Mouse (Mus musculus) thymus, adult 2 months (tissue): ENCODE data around the gene Lmntd2. TPM values are rescaled to one million over a fixed set of nuclear protein-coding genes. Genes with fewer than 3 reads are reported as not detected.

ENCODE experiments used
- DNase-seq: peaks from one replicate; pipeline ENCODE4 v3.0.0; 2021
- H3K27ac ChIP-seq: fragments of 200-500 bp; 2 replicates; pipeline ENCODE4 v1.5.1; 2012; ENCODE audit warnings: low read length, control low read depth; ENCODE audit not compliant: control insufficient read depth, insufficient read depth
- H3K27me3 ChIP-seq: fragments of 200-500 bp; 2 replicates; pipeline ENCODE4 v1.6.1; 2012; ENCODE audit warnings: mild to moderate bottlenecking, low read length, moderate library complexity, mixed read lengths; ENCODE audit not compliant: control insufficient read depth, insufficient read depth
- H3K36me3 ChIP-seq: fragments of 200-500 bp; 2 replicates; pipeline ENCODE4 v1.6.1; 2012; ENCODE audit warnings: mild to moderate bottlenecking, low read length, moderate library complexity; ENCODE audit not compliant: control insufficient read depth, insufficient read depth
- H3K4me1 ChIP-seq: fragments of 200-500 bp; replicated peaks from 2 replicates; pipeline ENCODE4 v1.6.1; 2012; ENCODE audit warnings: low read length; ENCODE audit not compliant: control insufficient read depth, insufficient read depth
- H3K4me3 ChIP-seq: fragments of 200-500 bp; 2 replicates; pipeline ENCODE4 v1.5.1; 2012; ENCODE audit warnings: mild to moderate bottlenecking, low read length, control low read depth, moderate library complexity; ENCODE audit not compliant: control insufficient read depth, insufficient read depth
- CTCF ChIP-seq: fragments of 200-500 bp; IDR thresholded peaks from 2 replicates; pipeline ENCODE4 v1.5.1; 2012; ENCODE audit warnings: mild to moderate bottlenecking, control low read depth, low read length, moderate library complexity, borderline replicate concordance; ENCODE audit not compliant: control insufficient read depth, poor library complexity, insufficient read depth; ENCODE audit errors: extremely low read depth
- POLR2A ChIP-seq: fragments of 200-500 bp; IDR thresholded peaks from 2 replicates; pipeline ENCODE4 v1.6.1; 2012; ENCODE audit warnings: mild to moderate bottlenecking, low read length, control low read depth, moderate library complexity; ENCODE audit not compliant: control insufficient read depth, poor library complexity, insufficient read depth; ENCODE audit errors: extremely low read depth
- WGBS: fragments of 180-500 bp; shearing (Covaris S2); methylation state at CpG from one replicate; pipeline ENCODE4 v1.1.7; 2018; 5-methylcytosine and 5-hydroxymethylcytosine counted together
- polyA plus RNA-seq: library from polyadenylated mRNA; depleted of rRNA; stranded (reverse); fragments of >200 nt; gene quantifications from 2 replicates; pipeline ENCODE4 v1.2.3, GENCODE M21; 2012; rRNA removed

The Lmntd2 gene
- polyA plus RNA-seq, 1 experiment, result 5.5 TPM

- peak; percentile 43 for DNase-seq
- peaks cover 22% of the 10 kb centered on the region for H3K4me1 ChIP-seq
- TF ChIP-seq CTCF, result no peak
- no peak for TF ChIP-seq POLR2A
These were observed 45.3 kb downstream of the Lmntd2 start for GRCm38 (mm10) chr7:141168518-141168953.

DNA sequence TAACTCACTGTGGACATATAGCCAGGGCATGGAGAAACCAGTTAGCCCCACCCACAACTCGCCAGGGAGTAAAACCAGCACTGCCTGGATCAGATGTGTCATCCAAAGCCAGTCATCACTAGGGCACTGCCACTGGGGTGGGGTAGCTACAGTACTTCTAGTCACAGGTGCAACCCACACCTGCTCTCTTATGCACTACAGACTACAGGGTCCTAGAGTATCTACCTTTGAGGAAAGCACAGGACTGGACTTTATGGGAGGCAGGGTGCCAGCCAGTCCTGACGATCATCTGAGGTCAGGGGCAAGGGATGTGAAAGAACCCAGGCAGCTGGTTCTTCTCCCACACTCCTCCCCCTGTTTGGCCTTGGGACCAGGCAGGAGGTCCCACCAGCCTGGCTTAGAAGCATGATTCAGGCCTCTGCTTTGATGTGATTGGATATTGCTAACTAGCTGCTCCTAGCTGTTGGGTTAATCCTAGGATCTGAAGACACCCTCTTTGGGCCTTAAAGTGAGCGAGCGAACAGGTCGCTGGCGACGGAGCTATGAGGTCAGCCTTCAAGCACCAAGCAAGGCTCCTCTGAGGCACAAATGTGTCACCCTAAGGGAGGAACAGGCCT is 45.9 kb downstream of the Lmntd2 start:
- Histone ChIP-seq H3K4me1 (peaks cover 17% of the 10 kb centered on the region), H3K36me3 (peaks cover 4% of the 10 kb centered on the region; the same call in 1 of the 2 replicates), H3K27me3 (no peaks in the 10 kb centered on the region), H3K27ac (no peak overlapping the region), H3K4me3 (peak overlapping the region; percentile 35)
- TF ChIP-seq CTCF (no peak), POLR2A (no peak)
- no peak for DNase-seq
- 25% methylated on average over 7 of the region's 7 CpGs for WGBS

More at GRCm38 (mm10) chr7:141168518-141168953, 45.3 kb downstream of the Lmntd2 start:
- Histone ChIP-seq H3K36me3 (peaks cover 1% of the 10 kb centered on the region; the same call in 1 of the 2 replicates), H3K4me3 (peak overlapping the region; percentile 35), H3K27ac (no peak overlapping the region; the same call in 1 of the 2 replicates), H3K27me3 (no peaks in the 10 kb centered on the region)
- whole genome bisulfite sequencing, result 3% methylated on average over 22 of the region's 22 CpGs

DNA sequence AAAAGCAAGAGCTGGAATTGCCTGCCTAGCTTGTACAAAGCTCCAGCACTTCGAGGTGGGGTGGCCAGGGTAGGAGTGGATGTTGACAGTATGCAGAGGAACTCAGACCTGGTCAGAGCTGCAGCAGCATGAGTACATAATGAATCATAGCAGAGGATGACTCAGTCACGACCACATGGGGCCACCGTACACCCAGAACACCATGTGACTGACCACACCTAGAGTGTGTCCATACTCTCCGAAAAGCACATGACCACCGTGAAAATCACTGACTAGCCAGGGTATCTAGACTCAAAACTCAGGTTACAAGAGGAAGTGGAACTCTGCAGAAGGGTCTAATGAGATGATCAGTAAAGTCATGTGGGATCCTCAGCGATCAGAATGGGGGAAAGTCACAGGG is 49.0 kb downstream of the Lmntd2 start:
- DNase-seq, result no peak
- no peak for TF ChIP-seq POLR2A
- no peak for TF ChIP-seq CTCF
- Histone ChIP-seq H3K36me3 (peaks cover 26% of the 10 kb centered on the region), H3K4me1 (peaks cover 14% of the 10 kb centered on the region), H3K27me3 (no peaks in the 10 kb centered on the region), H3K27ac (no peak overlapping the region), H3K4me3 (no peak overlapping the region)
- 88% methylated on average over 6 of the region's 6 CpGs for WGBS

DNA sequence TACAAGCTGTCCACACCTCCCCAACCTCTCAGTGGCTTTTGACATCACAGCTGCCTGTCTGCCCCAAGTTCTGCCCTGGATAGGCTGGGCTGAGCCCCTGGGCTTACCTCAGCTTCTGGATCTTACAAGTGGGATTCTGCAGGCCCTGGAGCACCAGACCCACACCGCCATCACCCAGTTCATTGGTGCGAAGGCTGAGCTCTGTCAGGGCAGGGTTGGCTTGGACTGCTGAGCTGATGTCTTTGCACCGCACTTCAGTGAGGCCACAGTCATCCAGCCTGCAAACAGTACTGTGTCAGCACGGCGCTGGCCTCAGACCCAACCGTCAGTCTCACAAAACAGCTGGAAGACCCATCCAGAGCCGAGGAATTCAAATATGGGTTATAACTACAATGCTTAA is 49.5 kb downstream of the Lmntd2 start:
- H3K36me3 ChIP-seq, result peaks cover 26% of the 10 kb centered on the region
- H3K4me3 ChIP-seq, result no peak overlapping the region
- H3K27ac ChIP-seq, result no peak overlapping the region
- no peaks in the 10 kb centered on the region for H3K27me3 ChIP-seq
- peaks cover 14% of the 10 kb centered on the region for H3K4me1 ChIP-seq
- WGBS, result 97% methylated on average over 7 of the region's 7 CpGs
- TF ChIP-seq POLR2A, result no peak
- no peak for TF ChIP-seq CTCF
- DNase-seq, result no peak

Other genes starting within 250 kb of the Lmntd2 start
- 39.0 and 60.9 TPM in 2 replicates for gene Ifitm1, start 246.9 kb downstream of the Lmntd2 start, polyA plus RNA-seq
- gene Ifitm3, start 203.3 kb downstream of the Lmntd2 start, polyA plus RNA-seq, result 309 and 397 TPM in 2 replicates
- 4.7 and 5.9 TPM in 2 replicates for gene Ifitm6, start 196.2 kb downstream of the Lmntd2 start, polyA plus RNA-seq
- gene Gm17387, start 184.9 kb downstream of the Lmntd2 start, polyA plus RNA-seq, result not detected in 2 replicates
- gene B4galnt4, start 153.0 kb downstream of the Lmntd2 start, polyA plus RNA-seq, result 1.4 and 1.6 TPM in 2 replicates
- gene Pkp3, start 135.9 kb downstream of the Lmntd2 start, polyA plus RNA-seq, result 46.8 and 49.9 TPM in 2 replicates
- 62.4 and 67.3 TPM in 2 replicates for gene Sigirr, start 113.5 kb downstream of the Lmntd2 start, polyA plus RNA-seq
- gene Ano9, start 96.3 kb downstream of the Lmntd2 start, polyA plus RNA-seq, result 1.5 and 2.9 TPM in 2 replicates
- 29.9 and 33.8 TPM in 2 replicates for gene Ptdss2, start 91.7 kb downstream of the Lmntd2 start, polyA plus RNA-seq
- 59.0 and 75.9 TPM in 2 replicates for gene Rnh1, start 41.2 kb downstream of the Lmntd2 start, polyA plus RNA-seq
- 65.6 and 77.9 TPM in 2 replicates for gene Hras, start 20.1 kb downstream of the Lmntd2 start, polyA plus RNA-seq
- gene Lrrc56, start 19.9 kb downstream of the Lmntd2 start, polyA plus RNA-seq, result 7.1 and 7.4 TPM in 2 replicates
- 29.8 TPM in 2 replicates for gene Rassf7, start 1.8 kb upstream of the Lmntd2 start, polyA plus RNA-seq
- 64.1 and 80.2 TPM in 2 replicates for gene Phrf1, start 14.7 kb upstream of the Lmntd2 start, polyA plus RNA-seq
- 219 and 278 TPM in 2 replicates for gene Irf7, start 52.4 kb upstream of the Lmntd2 start, polyA plus RNA-seq
- gene Cdhr5, start 62.7 kb upstream of the Lmntd2 start, polyA plus RNA-seq, result 2.2 and 2.7 TPM in 2 replicates
- gene Sct, start 65.1 kb upstream of the Lmntd2 start, polyA plus RNA-seq, result 10.3 and 10.6 TPM in 2 replicates
- 0.18 and 0.47 TPM in 2 replicates for gene Drd4, start 77.9 kb upstream of the Lmntd2 start, polyA plus RNA-seq
- gene Deaf1, start 113.6 kb upstream of the Lmntd2 start, polyA plus RNA-seq, result 34.9 and 40.2 TPM in 2 replicates
- 78.1 and 81.8 TPM in 2 replicates for gene Tmem80, start 113.7 kb upstream of the Lmntd2 start, polyA plus RNA-seq
- gene Eps8l2, start 124.8 kb upstream of the Lmntd2 start, polyA plus RNA-seq, result 20.2 and 25.4 TPM in 2 replicates
- gene Taldo1, start 178.1 kb upstream of the Lmntd2 start, polyA plus RNA-seq, result 216 and 235 TPM in 2 replicates
- gene Gatd1, start 200.1 kb upstream of the Lmntd2 start, polyA plus RNA-seq, result 98.1 and 104 TPM in 2 replicates
- gene Cend1, start 215.4 kb upstream of the Lmntd2 start, polyA plus RNA-seq, result 0.43 and 0.63 TPM in 2 replicates
- 114 and 128 TPM in 2 replicates for gene Slc25a22, start 223.8 kb upstream of the Lmntd2 start, polyA plus RNA-seq
- 109 and 133 TPM in 2 replicates for gene Pidd1, start 229.9 kb upstream of the Lmntd2 start, polyA plus RNA-seq
- gene Rplp2, start 233.3 kb upstream of the Lmntd2 start, polyA plus RNA-seq, result 674 and 750 TPM in 2 replicates
- 256 and 296 TPM in 2 replicates for gene Pnpla2, start 241.1 kb upstream of the Lmntd2 start, polyA plus RNA-seq
- 10.0 and 14.9 TPM in 2 replicates for gene Cracr2b, start 247.0 kb upstream of the Lmntd2 start, polyA plus RNA-seq